Mouse (Mus musculus) thymus, adult 2 months (tissue): ENCODE measurements around the gene Grn. TPM values are rescaled to one million over a fixed set of nuclear protein-coding genes. Genes with fewer than 3 reads are reported as not detected.

Source experiments
- DNase-seq: peaks from one replicate; pipeline ENCODE4 v3.0.0; 2021
- H3K27ac ChIP-seq: fragments of 200-500 bp; 2 replicates; pipeline ENCODE4 v1.5.1; 2012; ENCODE audit warnings: low read length, control low read depth; ENCODE audit not compliant: control insufficient read depth, insufficient read depth
- H3K27me3 ChIP-seq: fragments of 200-500 bp; 2 replicates; pipeline ENCODE4 v1.6.1; 2012; ENCODE audit warnings: mild to moderate bottlenecking, low read length, moderate library complexity, mixed read lengths; ENCODE audit not compliant: control insufficient read depth, insufficient read depth
- H3K36me3 ChIP-seq: fragments of 200-500 bp; 2 replicates; pipeline ENCODE4 v1.6.1; 2012; ENCODE audit warnings: mild to moderate bottlenecking, low read length, moderate library complexity; ENCODE audit not compliant: control insufficient read depth, insufficient read depth
- H3K4me1 ChIP-seq: fragments of 200-500 bp; replicated peaks from 2 replicates; pipeline ENCODE4 v1.6.1; 2012; ENCODE audit warnings: low read length; ENCODE audit not compliant: control insufficient read depth, insufficient read depth
- H3K4me3 ChIP-seq: fragments of 200-500 bp; 2 replicates; pipeline ENCODE4 v1.5.1; 2012; ENCODE audit warnings: mild to moderate bottlenecking, low read length, control low read depth, moderate library complexity; ENCODE audit not compliant: control insufficient read depth, insufficient read depth
- CTCF ChIP-seq: fragments of 200-500 bp; IDR thresholded peaks from 2 replicates; pipeline ENCODE4 v1.5.1; 2012; ENCODE audit warnings: mild to moderate bottlenecking, control low read depth, low read length, moderate library complexity, borderline replicate concordance; ENCODE audit not compliant: control insufficient read depth, poor library complexity, insufficient read depth; ENCODE audit errors: extremely low read depth
- POLR2A ChIP-seq: fragments of 200-500 bp; IDR thresholded peaks from 2 replicates; pipeline ENCODE4 v1.6.1; 2012; ENCODE audit warnings: mild to moderate bottlenecking, low read length, control low read depth, moderate library complexity; ENCODE audit not compliant: control insufficient read depth, poor library complexity, insufficient read depth; ENCODE audit errors: extremely low read depth
- WGBS: fragments of 180-500 bp; shearing (Covaris S2); methylation state at CpG from one replicate; pipeline ENCODE4 v1.1.7; 2018; 5-methylcytosine and 5-hydroxymethylcytosine counted together
- polyA plus RNA-seq: library from polyadenylated mRNA; depleted of rRNA; stranded (reverse); fragments of >200 nt; gene quantifications from 2 replicates; pipeline ENCODE4 v1.2.3, GENCODE M21; 2012

Grn gene
- polyA plus RNA-seq, 1 experiment: 151 TPM

DNA sequence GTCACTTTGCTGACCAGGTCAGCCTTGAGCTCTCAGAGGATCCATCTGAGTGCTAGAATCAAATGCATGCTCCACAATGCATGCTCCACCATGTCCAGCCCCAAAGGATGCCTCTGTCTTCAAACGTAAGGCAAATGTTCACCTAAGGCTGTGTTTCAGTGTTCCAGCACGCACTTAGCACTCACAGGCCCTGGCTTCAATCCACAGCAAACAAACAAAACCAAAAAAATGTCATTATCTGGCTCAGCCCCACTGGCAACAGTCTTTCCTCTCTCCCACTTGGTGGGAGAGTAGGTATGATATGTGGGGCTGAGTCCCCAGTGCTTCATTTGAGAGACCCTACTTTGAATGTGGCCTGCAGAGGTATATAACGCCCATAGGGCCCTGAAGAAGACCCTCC, 19.1 kb upstream of the Grn start:
- Histone ChIP-seq H3K36me3 (no peaks in the 10 kb centered on the region), H3K4me1 (peaks cover 12% of the 10 kb centered on the region), H3K27ac (no peak overlapping the region), H3K27me3 (no peaks in the 10 kb centered on the region), H3K4me3 (no peak overlapping the region)
- 88% methylated on average over 3 of the region's 3 CpGs for WGBS
- no peak for DNase-seq
- no peak for TF ChIP-seq CTCF
- no peak for TF ChIP-seq POLR2A

- WGBS: 8% methylated on average over 11 of the region's 11 CpGs
- H3K27ac ChIP-seq: no peak overlapping the region
- DNase-seq: peak; percentile 84
Measured at GRCm38 (mm10) chr11:102411704-102412103, 18.4 kb upstream of the Grn start.

DNA sequence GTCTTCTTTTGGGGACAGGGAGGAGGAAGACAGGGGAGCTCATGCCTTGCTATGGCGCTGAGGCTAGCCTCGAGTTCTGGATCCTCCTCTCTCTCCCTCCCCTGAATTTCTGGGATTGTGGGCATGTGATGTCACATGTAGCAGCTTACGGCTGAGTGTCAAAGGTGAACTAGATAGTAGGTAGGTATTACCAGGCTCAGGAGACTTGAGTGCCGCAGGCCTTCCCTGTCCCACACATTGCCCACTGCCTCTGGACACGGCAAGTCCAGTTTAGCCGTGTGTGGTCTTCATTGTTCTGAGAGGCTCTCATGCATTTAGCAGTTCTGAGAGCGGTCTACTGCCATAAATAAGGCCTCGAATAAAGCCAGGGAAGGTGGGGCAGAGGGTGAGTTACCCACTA, 17.1 kb upstream of the Grn start:
- no peak overlapping the region for H3K4me3 ChIP-seq

More at GRCm38 (mm10) chr11:102411704-102412103, 18.4 kb upstream of the Grn start:
- H3K4me1 ChIP-seq: peaks cover 9% of the 10 kb centered on the region
- H3K36me3 ChIP-seq: no peaks in the 10 kb centered on the region
- H3K27me3 ChIP-seq: no peaks in the 10 kb centered on the region
- no peak overlapping the region for H3K4me3 ChIP-seq
- TF ChIP-seq CTCF (no peak; the same call in 1 of the 2 replicates), POLR2A (no peak)

GRCm38 (mm10) chr11:102415034-102415802, 14.9 kb upstream of the Grn start:
- no peak for DNase-seq
- Histone ChIP-seq H3K27me3 (no peaks in the 10 kb centered on the region), H3K4me1 (no peaks in the 10 kb centered on the region), H3K36me3 (no peaks in the 10 kb centered on the region), H3K27ac (no peak overlapping the region), H3K4me3 (no peak overlapping the region)
- WGBS: 78% methylated on average over 10 of the region's 10 CpGs
- TF ChIP-seq CTCF: no peak
- TF ChIP-seq POLR2A: no peak

More for the DNA sequence above, 17.1 kb upstream of the Grn start:
- WGBS: 90% methylated on average over 8 of the region's 8 CpGs
- Histone ChIP-seq H3K27ac (no peak overlapping the region), H3K36me3 (no peaks in the 10 kb centered on the region), H3K27me3 (no peaks in the 10 kb centered on the region), H3K4me1 (0 out of 2 replicates have a peak, but pooled peaks cover 2% of the 10 kb centered on the region)
- TF ChIP-seq CTCF (no peak), POLR2A (no peak)
- DNase-seq: no peak

DNA sequence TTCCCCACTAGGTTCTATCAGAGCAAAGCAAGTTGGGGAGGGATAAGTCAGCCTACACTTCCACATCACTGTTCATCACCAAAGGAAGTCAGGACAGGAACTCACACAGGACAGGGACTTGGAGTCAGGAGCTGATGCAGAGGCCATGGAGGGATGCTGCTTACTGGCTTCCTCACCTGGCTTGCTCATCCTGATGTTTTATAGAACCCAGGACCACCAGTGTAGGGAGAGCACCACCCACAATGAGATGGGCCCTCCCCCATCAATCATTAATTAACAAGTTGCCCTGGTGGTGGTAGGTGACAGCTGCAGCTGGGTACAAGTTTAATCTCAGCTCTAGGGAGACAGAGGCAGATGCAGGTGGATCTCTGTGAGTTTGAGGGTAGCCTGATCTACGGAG, 13.0 kb upstream of the Grn start:
- no peak for DNase-seq
- H3K4me3 ChIP-seq: no peak overlapping the region
- H3K27ac ChIP-seq: no peak overlapping the region
- TF ChIP-seq CTCF: no peak
- no peak for TF ChIP-seq POLR2A
- no peaks in the 10 kb centered on the region for H3K36me3 ChIP-seq
- H3K27me3 ChIP-seq: no peaks in the 10 kb centered on the region
- no peaks in the 10 kb centered on the region for H3K4me1 ChIP-seq
- 69% methylated on average over 1 of the region's 1 CpGs for WGBS

- no peak overlapping the region for H3K27ac ChIP-seq
- H3K4me1 ChIP-seq: no peaks in the 10 kb centered on the region
- H3K36me3 ChIP-seq: no peaks in the 10 kb centered on the region
- H3K27me3 ChIP-seq: no peaks in the 10 kb centered on the region
- TF ChIP-seq CTCF (no peak), POLR2A (no peak)
- no peak overlapping the region for H3K4me3 ChIP-seq
- DNase-seq: no peak
Measured at GRCm38 (mm10) chr11:102418887-102419286, 11.2 kb upstream of the Grn start.

DNA sequence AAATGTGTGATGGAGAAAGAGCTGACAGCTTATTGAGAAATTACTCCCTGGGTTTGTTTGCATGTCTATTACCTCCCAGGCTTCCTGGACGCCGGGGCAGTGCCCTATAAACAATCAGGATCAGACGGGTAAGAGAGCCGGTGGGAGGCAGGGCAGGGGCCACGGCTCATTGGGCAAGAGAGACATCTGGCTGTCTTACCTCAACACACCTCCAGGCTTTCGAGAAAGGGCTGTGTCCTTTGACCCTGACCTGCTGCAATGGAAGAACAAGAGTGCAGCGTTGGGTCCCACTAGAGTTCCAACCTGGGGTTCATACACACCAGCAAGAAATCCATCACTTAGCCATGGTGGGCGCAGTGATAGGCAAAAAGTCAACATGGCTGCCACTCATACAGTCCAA, 8.6 kb upstream of the Grn start:
- WGBS: 74% methylated on average over 8 of the region's 8 CpGs
- Histone ChIP-seq H3K36me3 (no peaks in the 10 kb centered on the region), H3K4me3 (no peak overlapping the region), H3K4me1 (no peaks in the 10 kb centered on the region), H3K27me3 (no peaks in the 10 kb centered on the region), H3K27ac (no peak overlapping the region)
- DNase-seq: no peak
- no peak for TF ChIP-seq CTCF
- no peak for TF ChIP-seq POLR2A
